Mouse (Mus musculus): ENCODE data around the gene Wdr95. TPM values are rescaled to one million over a fixed set of nuclear protein-coding genes. Genes with fewer than 3 reads are reported as not detected.

Gene Wdr95
- polyA plus RNA-seq, 1 experiment from 2014 or later = 0.08 TPM

DNA sequence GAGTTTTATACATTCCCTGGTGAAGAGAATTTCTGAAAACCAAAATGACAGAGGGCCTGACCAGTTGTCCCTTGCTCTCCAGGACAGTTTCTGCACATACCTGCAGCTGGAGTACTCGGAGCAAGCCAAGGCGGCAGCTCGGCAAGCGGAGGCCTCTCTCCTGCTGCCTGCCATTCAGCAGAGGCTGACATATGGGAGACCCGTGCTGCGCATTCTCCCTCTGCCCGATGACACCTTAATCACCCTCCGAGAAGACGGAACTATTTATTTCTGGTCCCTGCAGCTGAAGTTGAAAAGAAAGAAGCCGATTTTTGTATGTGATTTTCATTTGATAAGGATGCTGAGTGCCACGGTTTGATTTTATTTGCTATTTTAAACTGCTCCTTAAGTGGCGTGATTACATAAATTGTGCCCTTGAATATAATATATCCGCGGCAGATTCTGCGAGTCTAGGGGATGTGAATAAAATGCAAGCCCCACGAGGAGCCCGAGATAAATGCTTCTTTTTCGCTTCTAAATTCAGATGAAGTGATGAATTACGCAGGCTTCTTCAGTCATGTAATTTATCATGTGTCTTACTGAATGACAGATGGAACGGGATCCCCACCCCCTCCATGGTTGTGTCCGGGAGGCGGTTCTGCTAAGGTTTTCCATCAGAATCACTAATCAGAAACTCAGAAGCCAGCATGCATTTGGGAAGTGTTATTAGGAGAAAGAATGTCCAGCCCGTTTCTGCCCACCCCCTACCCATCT is 24.9 kb upstream of the Wdr95 start:
- H3K27me3 ChIP-seq = peaks cover 21% of the 10 kb centered on the region; the same call in 1 of the 2 replicates
- H3K9ac ChIP-seq (replicated peaks) = no peak overlapping the region
- peak overlapping the region; percentile 26; the same call in 1 of the 2 replicates for H3K27ac ChIP-seq (replicated peaks)
- ATAC-seq (ENCODE audit: low FRiP score, low read depth) = no peak
- H3K4me2 ChIP-seq (replicated peaks) = no peak overlapping the region
- WGBS = 78% methylated on average over 23 of the region's 23 CpGs
- H3K36me3 ChIP-seq = no peaks in the 10 kb centered on the region
- no peaks in the 10 kb centered on the region for H3K9me3 ChIP-seq
- H3K4me1 ChIP-seq = no peaks in the 10 kb centered on the region
- no peak overlapping the region for H3K4me3 ChIP-seq

DNA sequence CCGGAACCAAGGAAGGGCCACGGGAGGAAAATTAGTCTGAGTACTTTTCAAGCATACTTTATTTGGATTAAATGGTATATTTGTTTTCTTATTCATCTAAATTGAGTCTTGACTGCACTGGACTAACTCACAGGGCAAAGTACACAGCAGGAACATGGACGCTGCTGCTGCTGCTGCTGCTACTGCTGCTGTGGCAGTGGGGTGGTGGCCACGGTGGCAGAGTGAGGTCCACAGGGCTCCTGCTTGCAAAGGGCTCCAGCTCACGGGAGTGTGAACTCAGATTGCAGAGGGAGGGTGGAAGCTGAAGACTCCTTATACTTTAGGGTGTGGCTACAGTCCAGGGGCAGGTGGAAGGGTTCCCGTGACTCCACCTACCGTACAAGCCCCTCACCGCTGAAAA is 23.5 kb upstream of the Wdr95 start:
- no peaks in the 10 kb centered on the region for H3K36me3 ChIP-seq
- H3K4me3 ChIP-seq = no peak overlapping the region
- H3K4me2 ChIP-seq (replicated peaks) = no peak overlapping the region
- no peak for ATAC-seq (ENCODE audit: low FRiP score, low read depth)
- H3K9me3 ChIP-seq = no peaks in the 10 kb centered on the region
- H3K27ac ChIP-seq (replicated peaks) = no peak overlapping the region
- peaks cover 3% of the 10 kb centered on the region; the same call in 1 of the 2 replicates for H3K4me1 ChIP-seq
- H3K27me3 ChIP-seq = peaks cover 12% of the 10 kb centered on the region; the same call in 1 of the 2 replicates
- H3K9ac ChIP-seq (replicated peaks) = no peak overlapping the region
- 91% methylated on average over 8 of the region's 8 CpGs for WGBS

DNA sequence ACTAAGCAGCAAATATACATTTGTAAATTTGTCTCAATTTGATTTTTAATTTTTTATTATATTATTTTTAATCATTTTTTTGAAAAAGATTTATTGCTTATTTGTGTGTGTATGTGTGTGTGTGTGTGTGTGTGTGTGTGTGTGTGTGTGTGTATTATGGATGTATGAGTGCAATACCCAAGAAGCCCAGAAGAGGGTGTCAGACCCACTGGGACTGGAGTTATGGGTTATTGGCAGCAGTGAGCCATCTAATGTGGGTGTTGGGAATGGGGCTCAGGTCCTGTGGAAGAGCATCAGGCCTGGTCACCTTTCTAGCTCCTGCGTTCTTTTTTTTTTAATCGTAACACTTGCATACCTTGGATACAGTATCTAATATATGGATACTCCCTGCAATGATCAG is 22.4 kb upstream of the Wdr95 start:
- Histone ChIP-seq H3K27me3 (0 out of 2 replicates have a peak, but pooled peaks cover 7% of the 10 kb centered on the region), H3K4me2 (replicated peaks) (no peak overlapping the region), H3K4me1 (peaks cover 10% of the 10 kb centered on the region; the same call in 1 of the 2 replicates), H3K9ac (replicated peaks) (no peak overlapping the region), H3K36me3 (no peaks in the 10 kb centered on the region), H3K4me3 (no peak overlapping the region), H3K27ac (replicated peaks) (no peak overlapping the region), H3K9me3 (no peaks in the 10 kb centered on the region)
- ATAC-seq (ENCODE audit: low FRiP score, low read depth) = no peak
- 100% methylated on average over 2 of the region's 2 CpGs for WGBS

DNA sequence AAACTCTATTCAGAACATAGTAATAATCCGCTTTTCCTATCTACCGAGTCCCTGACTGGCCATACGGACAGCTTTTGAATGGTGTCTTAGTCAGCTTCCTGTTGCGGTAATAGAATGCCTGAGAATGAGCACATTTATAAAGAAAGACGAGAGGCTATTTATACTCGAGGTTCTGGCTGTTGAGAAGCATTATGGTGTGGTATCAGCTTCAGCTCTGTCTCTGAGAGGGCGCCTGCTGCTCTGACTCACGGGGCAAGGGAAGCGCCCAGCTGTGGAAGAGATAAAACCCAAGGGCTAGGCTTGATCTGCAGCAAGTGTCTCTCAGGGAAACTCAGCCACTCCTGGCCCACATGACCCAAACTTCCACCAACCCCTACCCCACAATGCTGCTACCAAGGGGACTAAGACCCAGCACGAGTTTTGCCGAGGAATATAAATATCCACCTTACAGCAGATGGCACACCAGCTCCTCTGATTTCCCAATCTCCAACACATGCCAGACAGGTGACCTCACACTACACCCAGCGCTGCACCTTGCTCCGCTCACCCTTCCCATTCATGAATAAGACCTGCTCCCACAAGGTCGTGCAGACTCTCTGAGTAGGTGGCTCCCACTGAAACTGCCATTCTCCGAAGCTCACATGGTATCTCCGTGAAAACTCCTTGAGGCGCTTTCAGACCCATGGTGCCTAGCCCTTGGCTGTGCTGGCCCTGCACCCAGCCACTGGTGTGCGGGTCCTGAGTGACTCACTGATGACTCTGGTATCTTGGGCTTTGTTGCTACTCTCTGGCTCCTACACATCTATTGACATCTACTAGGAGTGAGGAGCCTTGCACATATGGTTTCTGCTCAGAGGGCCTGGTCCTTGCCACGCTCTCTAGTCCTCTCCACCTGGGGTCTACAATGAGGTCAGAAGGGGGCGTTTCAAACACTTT is 20.1 kb upstream of the Wdr95 start:
- no peaks in the 10 kb centered on the region for H3K36me3 ChIP-seq
- H3K4me3 ChIP-seq = no peak overlapping the region
- H3K4me2 ChIP-seq (replicated peaks) = no peak overlapping the region
- peaks cover 19% of the 10 kb centered on the region for H3K4me1 ChIP-seq
- no peaks in the 10 kb centered on the region for H3K9me3 ChIP-seq
- no peak overlapping the region for H3K27ac ChIP-seq (replicated peaks)
- H3K27me3 ChIP-seq = peaks cover 10% of the 10 kb centered on the region
- 86% methylated on average over 20 of the region's 20 CpGs for WGBS
- no peak overlapping the region for H3K9ac ChIP-seq (replicated peaks)
- ATAC-seq (ENCODE audit: low FRiP score, low read depth) = no peak

DNA sequence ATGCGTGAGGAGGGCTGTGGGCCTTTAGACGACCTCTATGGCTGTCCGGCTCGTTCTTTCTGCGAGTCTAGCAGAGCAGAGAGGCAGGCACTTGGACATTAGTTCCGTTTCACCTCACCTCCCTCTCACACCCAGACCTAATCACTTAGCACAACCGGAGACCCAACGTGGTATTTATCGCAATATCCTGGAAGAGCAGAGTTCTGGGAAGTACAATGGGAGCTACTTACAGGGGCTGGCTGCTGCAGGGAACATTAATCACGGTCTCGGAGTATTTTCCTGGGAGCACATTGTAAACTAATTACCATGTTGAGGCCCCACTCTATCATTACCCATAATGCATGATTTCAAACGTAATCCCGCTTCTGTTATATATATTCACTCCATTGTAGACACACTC is 18.2 kb upstream of the Wdr95 start:
- Histone ChIP-seq H3K4me3 (no peak overlapping the region), H3K4me2 (replicated peaks) (no peak overlapping the region), H3K27ac (replicated peaks) (no peak overlapping the region), H3K9ac (replicated peaks) (no peak overlapping the region), H3K27me3 (peaks cover 4% of the 10 kb centered on the region), H3K9me3 (no peaks in the 10 kb centered on the region), H3K36me3 (no peaks in the 10 kb centered on the region), H3K4me1 (peaks cover 37% of the 10 kb centered on the region)
- 78% methylated on average over 13 of the region's 13 CpGs for WGBS
- no peak for ATAC-seq (ENCODE audit: low FRiP score, low read depth)

DNA sequence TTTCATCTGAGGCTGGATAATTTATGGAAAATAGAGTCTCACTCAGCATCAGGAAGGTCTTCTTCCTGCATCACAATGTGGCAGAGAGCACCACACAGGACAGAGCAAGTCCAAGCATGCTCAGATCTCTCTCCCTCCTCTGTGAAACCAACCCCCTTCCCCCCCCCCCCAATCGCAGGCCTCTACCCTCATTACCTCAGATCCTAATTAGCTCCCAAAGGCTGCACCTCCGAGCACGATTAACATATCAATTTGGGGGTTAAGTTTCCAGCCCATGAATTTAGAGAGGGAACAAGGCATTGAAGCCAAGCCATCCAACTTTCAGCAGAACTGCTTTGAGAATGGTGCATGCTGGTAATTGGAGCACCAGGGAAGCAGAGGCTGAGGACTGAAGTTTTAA is 15.8 kb upstream of the Wdr95 start:
- H3K9me3 ChIP-seq = no peaks in the 10 kb centered on the region
- 34% methylated on average over 3 of the region's 3 CpGs for WGBS
- H3K36me3 ChIP-seq = no peaks in the 10 kb centered on the region
- no peak for ATAC-seq (ENCODE audit: low FRiP score, low read depth)
- H3K4me2 ChIP-seq (replicated peaks) = no peak overlapping the region
- H3K4me3 ChIP-seq = no peak overlapping the region
- H3K27me3 ChIP-seq = peaks cover 9% of the 10 kb centered on the region
- no peak overlapping the region for H3K27ac ChIP-seq (replicated peaks)
- H3K9ac ChIP-seq (replicated peaks) = no peak overlapping the region
- H3K4me1 ChIP-seq = peaks cover 50% of the 10 kb centered on the region

DNA sequence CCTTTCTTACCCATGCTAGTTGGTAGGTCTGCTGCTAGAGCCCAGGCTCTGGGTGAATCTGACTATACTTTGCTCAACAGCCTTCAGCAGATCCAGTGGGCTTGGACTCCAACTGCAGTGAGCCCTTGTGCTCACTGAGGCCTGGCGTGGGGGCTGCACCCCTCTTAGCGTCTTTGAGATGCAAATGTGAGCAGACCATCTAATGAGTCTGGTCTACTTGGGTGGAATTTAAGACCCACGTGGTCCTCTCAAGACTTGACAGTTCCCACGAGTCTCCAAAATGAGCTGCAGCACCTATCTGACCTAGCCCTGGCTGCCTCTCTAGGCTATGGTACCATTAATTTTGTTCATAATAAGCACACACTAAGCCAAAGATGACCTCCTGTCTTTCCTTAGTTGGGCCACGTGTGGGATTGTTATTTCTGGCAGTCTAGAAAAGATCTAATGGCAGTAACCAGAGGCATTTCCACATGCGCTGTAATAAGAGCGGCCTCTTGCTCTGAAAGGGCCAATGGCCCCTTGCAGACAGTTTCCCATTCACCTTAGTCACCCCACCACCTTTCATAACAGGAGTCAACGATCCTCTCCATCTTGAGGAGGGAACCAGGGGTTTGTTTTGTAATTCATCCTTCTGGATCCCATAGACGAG is 14.9 kb upstream of the Wdr95 start:
- H3K36me3 ChIP-seq = no peaks in the 10 kb centered on the region
- WGBS = 35% methylated on average over 9 of the region's 9 CpGs
- H3K9ac ChIP-seq (replicated peaks) = no peak overlapping the region
- no peak overlapping the region for H3K4me3 ChIP-seq
- H3K27ac ChIP-seq (replicated peaks) = peak overlapping the region; percentile 84
- ATAC-seq (ENCODE audit: low FRiP score, low read depth) = peak; percentile 12; the same call in 1 of the 2 replicates
- H3K27me3 ChIP-seq = peaks cover 12% of the 10 kb centered on the region
- peaks cover 57% of the 10 kb centered on the region for H3K4me1 ChIP-seq
- H3K9me3 ChIP-seq = no peaks in the 10 kb centered on the region
- peak overlapping the region; percentile 34 for H3K4me2 ChIP-seq (replicated peaks)

DNA sequence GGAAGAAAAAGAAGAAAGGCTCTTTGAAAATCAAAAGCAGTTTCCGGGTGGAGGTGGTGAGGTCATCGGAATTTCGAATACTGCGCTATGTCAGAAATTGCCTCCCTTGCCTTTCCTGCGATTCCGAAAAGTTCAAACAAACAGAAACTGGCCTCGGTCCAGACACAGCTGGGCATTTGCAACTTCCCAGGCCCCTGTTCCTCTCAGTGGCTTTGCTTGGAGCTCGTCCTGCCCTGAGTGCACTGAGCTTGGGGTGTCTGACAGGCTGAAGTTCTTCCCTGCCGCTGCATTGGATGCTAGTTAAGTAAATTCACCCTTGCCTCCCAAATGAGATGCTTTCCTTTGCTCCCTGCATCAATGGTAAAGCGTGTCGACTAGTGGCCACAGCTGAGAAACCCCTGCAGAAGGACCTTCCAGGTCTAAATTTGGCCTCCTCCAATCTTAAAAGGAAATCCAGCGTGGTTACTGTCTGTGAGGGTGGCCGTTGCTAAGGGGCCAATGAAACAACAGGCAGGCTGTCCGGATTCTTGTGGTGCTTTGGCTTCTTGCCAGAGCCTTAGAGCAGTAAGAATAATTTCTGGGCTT is 14.3 kb upstream of the Wdr95 start:
- H3K4me2 ChIP-seq (replicated peaks) = peak overlapping the region; percentile 34
- no peaks in the 10 kb centered on the region for H3K9me3 ChIP-seq
- WGBS = 13% methylated on average over 14 of the region's 14 CpGs
- H3K36me3 ChIP-seq = no peaks in the 10 kb centered on the region
- H3K4me3 ChIP-seq = no peak overlapping the region
- peaks cover 57% of the 10 kb centered on the region for H3K4me1 ChIP-seq
- no peak overlapping the region for H3K9ac ChIP-seq (replicated peaks)
- H3K27ac ChIP-seq (replicated peaks) = peak overlapping the region; percentile 84
- ATAC-seq (ENCODE audit: low FRiP score, low read depth) = peak; percentile 71
- H3K27me3 ChIP-seq = peaks cover 12% of the 10 kb centered on the region

DNA sequence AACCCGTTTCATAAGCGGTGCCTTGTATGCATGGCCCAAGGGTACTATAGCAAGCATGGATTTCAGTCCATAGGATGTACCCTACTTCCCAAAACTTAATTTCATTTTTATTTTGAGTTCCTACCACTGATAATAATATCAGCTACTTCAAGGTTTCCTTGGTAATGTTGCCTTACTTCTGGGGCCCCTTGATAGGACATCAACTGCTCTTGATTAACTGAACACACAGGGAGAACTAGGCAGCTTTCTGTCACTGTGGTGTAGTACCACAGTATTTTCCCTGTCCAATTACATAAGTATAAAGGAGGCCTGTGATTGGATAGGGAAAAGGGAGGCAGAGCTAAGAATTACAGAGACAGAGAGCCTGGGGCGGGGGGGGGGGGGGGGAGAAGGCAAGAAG is 13.6 kb upstream of the Wdr95 start:
- Histone ChIP-seq H3K9me3 (no peaks in the 10 kb centered on the region), H3K36me3 (no peaks in the 10 kb centered on the region), H3K9ac (replicated peaks) (no peak overlapping the region), H3K4me3 (no peak overlapping the region), H3K27me3 (peaks cover 12% of the 10 kb centered on the region), H3K4me1 (peaks cover 55% of the 10 kb centered on the region), H3K27ac (replicated peaks) (peak overlapping the region; percentile 84), H3K4me2 (replicated peaks) (peak overlapping the region; percentile 34; the same call in 1 of the 2 replicates)
- ATAC-seq (ENCODE audit: low FRiP score, low read depth) = no peak
- WGBS = 53% methylated on average over 3 of the region's 3 CpGs

DNA sequence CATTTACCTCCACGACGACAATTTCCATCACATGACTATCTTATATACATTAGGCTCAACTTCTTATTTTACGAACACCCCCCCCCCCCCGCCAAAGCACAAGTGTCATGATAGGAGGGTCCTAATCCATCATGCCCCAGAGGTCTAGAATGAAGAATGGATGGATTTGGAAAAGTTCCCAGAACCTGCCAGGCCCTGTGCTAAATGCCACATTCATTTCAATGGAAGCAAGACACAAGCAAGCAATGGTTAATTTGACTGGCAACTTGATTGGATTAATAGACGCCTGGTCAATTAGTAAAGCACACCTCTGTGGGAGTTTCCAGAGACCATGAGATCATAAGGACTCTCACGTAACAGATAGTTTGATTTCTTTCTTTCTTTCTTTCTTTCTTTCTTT is 11.4 kb upstream of the Wdr95 start:
- H3K4me1 ChIP-seq = peaks cover 56% of the 10 kb centered on the region
- no peak overlapping the region for H3K4me2 ChIP-seq (replicated peaks)
- H3K9me3 ChIP-seq = no peaks in the 10 kb centered on the region
- WGBS = 82% methylated on average over 6 of the region's 6 CpGs
- H3K27ac ChIP-seq (replicated peaks) = no peak overlapping the region
- no peak for ATAC-seq (ENCODE audit: low FRiP score, low read depth)
- H3K4me3 ChIP-seq = no peak overlapping the region
- no peaks in the 10 kb centered on the region for H3K36me3 ChIP-seq
- no peak overlapping the region for H3K9ac ChIP-seq (replicated peaks)
- H3K27me3 ChIP-seq = peaks cover 8% of the 10 kb centered on the region

DNA sequence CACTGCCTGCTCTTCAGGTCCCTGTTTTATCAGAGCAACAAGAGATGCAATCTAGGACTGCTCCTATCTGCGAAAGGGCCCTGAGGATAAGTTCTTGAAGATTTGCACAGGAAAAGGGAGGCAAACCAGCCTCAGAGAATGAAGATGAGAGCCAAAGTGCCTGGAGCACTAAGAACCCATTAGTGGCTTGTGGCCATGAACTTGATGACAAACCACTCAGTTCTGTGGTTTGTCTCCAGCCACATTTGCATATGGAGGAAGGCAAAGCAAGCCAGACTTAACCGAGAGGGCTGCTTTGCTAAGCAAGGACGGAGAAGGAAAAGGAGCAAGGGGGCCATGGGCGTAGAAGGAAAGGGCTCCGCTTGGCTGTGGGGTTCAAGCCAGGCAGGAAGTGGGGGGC is 7.7 kb upstream of the Wdr95 start:
- no peaks in the 10 kb centered on the region for H3K9me3 ChIP-seq
- no peak overlapping the region for H3K9ac ChIP-seq (replicated peaks)
- peaks cover 8% of the 10 kb centered on the region for H3K27me3 ChIP-seq
- H3K4me3 ChIP-seq = no peak overlapping the region
- no peak overlapping the region for H3K4me2 ChIP-seq (replicated peaks)
- no peak for ATAC-seq (ENCODE audit: low FRiP score, low read depth)
- peaks cover 43% of the 10 kb centered on the region for H3K4me1 ChIP-seq
- WGBS = 84% methylated on average over 5 of the region's 5 CpGs
- H3K36me3 ChIP-seq = no peaks in the 10 kb centered on the region
- no peak overlapping the region for H3K27ac ChIP-seq (replicated peaks)

All from midbrain, embryonic 12.5 days (tissue).